Mouse (Mus musculus) CD4-positive naive resting alpha-beta T cell, adult 57 days (primary cell): ENCODE results near the gene Pced1b. TPM values are rescaled to one million over a fixed set of nuclear protein-coding genes. Genes with fewer than 3 reads are reported as not detected.

ENCODE experiments used
- total RNA-seq: library from RNA; stranded (reverse); gene quantifications from one replicate; pipeline ENCODE4 v1.2.4, GENCODE M21; 2023

Gene Pced1b
- 314 TPM for total RNA-seq

DNA sequence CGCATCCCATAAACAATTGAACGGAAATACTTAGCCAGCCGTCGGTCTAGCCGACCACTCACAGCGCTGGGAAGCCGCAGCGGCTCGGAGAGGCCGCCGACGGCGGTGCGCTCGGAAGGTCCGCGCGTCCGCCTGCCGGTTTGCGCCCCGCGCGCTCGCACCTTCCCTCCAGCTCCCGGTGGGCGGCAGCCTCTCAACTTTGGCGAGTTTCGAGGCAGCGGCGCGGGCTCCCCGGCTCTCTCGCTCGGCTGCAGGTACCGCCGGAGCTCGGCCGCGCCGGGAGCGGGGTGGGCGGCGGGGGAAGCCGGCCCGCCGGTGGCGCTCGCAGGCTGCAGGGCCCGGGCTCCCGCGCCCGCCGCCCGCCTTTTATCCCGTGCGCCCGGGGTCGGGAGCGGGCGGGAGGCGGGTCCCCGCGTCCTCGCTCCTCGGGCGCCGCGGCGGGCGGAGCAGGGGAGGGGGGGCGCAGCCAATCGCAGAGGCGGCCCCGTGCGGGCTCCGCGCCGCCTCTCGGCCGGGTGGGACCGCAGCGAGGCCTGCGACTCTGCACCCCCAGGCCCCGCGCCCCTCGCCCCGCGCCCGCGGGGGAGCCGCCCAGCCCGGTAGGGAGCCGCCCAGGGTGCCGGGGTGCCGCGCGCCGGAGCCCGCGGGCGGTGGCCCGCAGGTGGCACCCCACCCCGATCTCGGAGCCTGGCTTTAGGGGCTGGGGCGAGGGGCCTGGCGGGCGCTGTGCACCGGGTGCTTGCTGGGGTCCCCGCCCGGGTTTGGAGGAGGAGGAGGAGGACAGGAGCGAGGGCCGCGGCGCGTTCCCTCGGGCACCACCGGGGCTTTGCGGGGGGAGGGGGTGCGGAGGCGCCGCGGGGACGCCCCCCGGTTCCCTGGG lies at the start of gene Pced1b, which contains the start of gene Amigo2:
Gene Pced1b, plus strand, starts transcription at position 197 of the 880 bp plus-strand sequence.
Gene Amigo2, minus strand, starts transcription at position 377 of the 880 bp plus-strand sequence.

Other genes with a start within 250 kb of the Pced1b start
- not detected for gene Slc38a4, start 191.2 kb upstream of the Pced1b start, total RNA-seq
- 32.7 TPM for gene Amigo2, start 180 bp downstream of the Pced1b start, total RNA-seq